Mouse (Mus musculus): ENCODE data around the gene Usp49. TPM values are rescaled to one million over a fixed set of nuclear protein-coding genes. Genes with fewer than 3 reads are reported as not detected.
"Not testable (repeated sequence)": the region's sequence is repeated elsewhere in the genome, so short reads cannot be mapped to it uniquely, and the experiment has no call there.

Gene Usp49
- polyA plus RNA-seq, 1 experiment from 2014 or later: 1.2 TPM

- Histone ChIP-seq H3K9me3 (ENCODE audit: low read length) (no peaks in the 10 kb centered on the region), H3K27me3 (ENCODE audit: insufficient read depth, low read length) (no peaks in the 10 kb centered on the region), H3K4me3 (ENCODE audit: low read depth, low read length) (peak overlapping the region; percentile 95), H3K4me1 (ENCODE audit: insufficient read depth) (peaks cover 49% of the 10 kb centered on the region), H3K27ac (ENCODE audit: low read depth) (peak overlapping the region; percentile 93), H3K4me2 (ENCODE audit: low read depth, low read length) (peak overlapping the region; percentile 86), H3K9ac (replicated peaks) (peak overlapping the region; percentile 86), H3K36me3 (replicated peaks; ENCODE audit: insufficient read depth, low read length) (peaks cover 57% of the 10 kb centered on the region)
- 59% methylated on average over 13 of the region's 13 CpGs for WGBS (ENCODE audit: insufficient replicate concordance)
- TF ChIP-seq CTCF (IDR thresholded peaks at IDR 0.05; ENCODE audit: low read depth) (no peak), EP300 (IDR thresholded peaks at IDR 0.05; ENCODE audit: low read depth) (no peak)
- DNase-seq (peak; percentile 37), ATAC-seq (no peak)
Measured at GRCm38 (mm10) chr17:47597261-47597660, 33.2 kb upstream of the Usp49 start.

- H3K9ac ChIP-seq (replicated peaks): peak overlapping the region; percentile 86
- H3K27ac ChIP-seq (ENCODE audit: low read depth): peak overlapping the region; percentile 93
- TF ChIP-seq EP300 (IDR thresholded peaks at IDR 0.05; ENCODE audit: low read depth): peak; percentile 90
- peak; percentile 87 for TF ChIP-seq CTCF (IDR thresholded peaks at IDR 0.05; ENCODE audit: low read depth)
- DNase-seq (peak; percentile 75), ATAC-seq (peak; percentile 62)
- no peaks in the 10 kb centered on the region for H3K27me3 ChIP-seq (ENCODE audit: insufficient read depth, low read length)
- H3K4me2 ChIP-seq (ENCODE audit: low read depth, low read length): peak overlapping the region; percentile 86
- WGBS (ENCODE audit: insufficient replicate concordance): 30% methylated on average over 10 of the region's 10 CpGs
- no peaks in the 10 kb centered on the region for H3K9me3 ChIP-seq (ENCODE audit: low read length)
- peaks cover 41% of the 10 kb centered on the region for H3K4me1 ChIP-seq (ENCODE audit: insufficient read depth)
- peak overlapping the region; percentile 95 for H3K4me3 ChIP-seq (ENCODE audit: low read depth, low read length)
- H3K36me3 ChIP-seq (replicated peaks; ENCODE audit: insufficient read depth, low read length): peaks cover 61% of the 10 kb centered on the region
Measured at GRCm38 (mm10) chr17:47597838-47598579, 32.5 kb upstream of the Usp49 start.

- not testable (repeated sequence) for ATAC-seq
- peaks cover 65% of the 10 kb centered on the region for H3K36me3 ChIP-seq (replicated peaks; ENCODE audit: insufficient read depth, low read length)
- peaks cover 40% of the 10 kb centered on the region for H3K4me1 ChIP-seq (ENCODE audit: insufficient read depth)
Measured at GRCm38 (mm10) chr17:47598580-47599304, 31.7 kb upstream of the Usp49 start.

GRCm38 (mm10) chr17:47599511-47600297 lies 30.8 kb upstream of the Usp49 start:
- Histone ChIP-seq H3K27me3 (ENCODE audit: insufficient read depth, low read length) (no peaks in the 10 kb centered on the region), H3K36me3 (replicated peaks; ENCODE audit: insufficient read depth, low read length) (peaks cover 72% of the 10 kb centered on the region), H3K9me3 (ENCODE audit: low read length) (no peaks in the 10 kb centered on the region), H3K27ac (ENCODE audit: low read depth) (peak overlapping the region; percentile 93), H3K4me3 (ENCODE audit: low read depth, low read length) (no peak overlapping the region), H3K4me2 (ENCODE audit: low read depth, low read length) (no peak overlapping the region), H3K9ac (replicated peaks) (0 out of 2 replicates have a peak overlapping the region, but pooled peaks have one; percentile 9), H3K4me1 (ENCODE audit: insufficient read depth) (peaks cover 40% of the 10 kb centered on the region)
- 73% methylated on average over 11 of the region's 11 CpGs for WGBS (ENCODE audit: insufficient replicate concordance)
- DNase-seq: peak; percentile 33
- no peak for TF ChIP-seq EP300 (IDR thresholded peaks at IDR 0.05; ENCODE audit: low read depth)
- TF ChIP-seq CTCF (IDR thresholded peaks at IDR 0.05; ENCODE audit: low read depth): no peak
- no peak for ATAC-seq

More at GRCm38 (mm10) chr17:47598580-47599304, 31.7 kb upstream of the Usp49 start:
- Histone ChIP-seq H3K9ac (replicated peaks) (peak overlapping the region; percentile 55), H3K27ac (ENCODE audit: low read depth) (peak overlapping the region; percentile 93), H3K4me2 (ENCODE audit: low read depth, low read length) (peak overlapping the region; percentile 86), H3K4me3 (ENCODE audit: low read depth, low read length) (0 out of 2 replicates have a peak overlapping the region, but pooled peaks have one; percentile 95)
- 74% methylated on average over 10 of the region's 10 CpGs for WGBS (ENCODE audit: insufficient replicate concordance)
- not testable (repeated sequence) for H3K27me3 ChIP-seq (ENCODE audit: insufficient read depth, low read length); H3K9me3 ChIP-seq (ENCODE audit: low read length); DNase-seq

- 75% methylated on average over 13 of the region's 13 CpGs for WGBS (ENCODE audit: insufficient replicate concordance)
- Histone ChIP-seq H3K27me3 (ENCODE audit: insufficient read depth, low read length) (no peaks in the 10 kb centered on the region), H3K27ac (ENCODE audit: low read depth) (peak overlapping the region; percentile 93), H3K4me2 (ENCODE audit: low read depth, low read length) (no peak overlapping the region), H3K36me3 (replicated peaks; ENCODE audit: insufficient read depth, low read length) (peaks cover 80% of the 10 kb centered on the region), H3K4me1 (ENCODE audit: insufficient read depth) (peaks cover 40% of the 10 kb centered on the region), H3K9me3 (ENCODE audit: low read length) (no peaks in the 10 kb centered on the region), H3K4me3 (ENCODE audit: low read depth, low read length) (no peak overlapping the region), H3K9ac (replicated peaks) (no peak overlapping the region)
- ATAC-seq (no peak), DNase-seq (no peak)
- TF ChIP-seq CTCF (IDR thresholded peaks at IDR 0.05; ENCODE audit: low read depth) (no peak), EP300 (IDR thresholded peaks at IDR 0.05; ENCODE audit: low read depth) (no peak)
Measured at GRCm38 (mm10) chr17:47600601-47601388, 29.7 kb upstream of the Usp49 start.

Measured in liver, postnatal 0 days (tissue).